ENCODE assay signal across 8 mouse cellular contexts in the genomic region with DNA sequence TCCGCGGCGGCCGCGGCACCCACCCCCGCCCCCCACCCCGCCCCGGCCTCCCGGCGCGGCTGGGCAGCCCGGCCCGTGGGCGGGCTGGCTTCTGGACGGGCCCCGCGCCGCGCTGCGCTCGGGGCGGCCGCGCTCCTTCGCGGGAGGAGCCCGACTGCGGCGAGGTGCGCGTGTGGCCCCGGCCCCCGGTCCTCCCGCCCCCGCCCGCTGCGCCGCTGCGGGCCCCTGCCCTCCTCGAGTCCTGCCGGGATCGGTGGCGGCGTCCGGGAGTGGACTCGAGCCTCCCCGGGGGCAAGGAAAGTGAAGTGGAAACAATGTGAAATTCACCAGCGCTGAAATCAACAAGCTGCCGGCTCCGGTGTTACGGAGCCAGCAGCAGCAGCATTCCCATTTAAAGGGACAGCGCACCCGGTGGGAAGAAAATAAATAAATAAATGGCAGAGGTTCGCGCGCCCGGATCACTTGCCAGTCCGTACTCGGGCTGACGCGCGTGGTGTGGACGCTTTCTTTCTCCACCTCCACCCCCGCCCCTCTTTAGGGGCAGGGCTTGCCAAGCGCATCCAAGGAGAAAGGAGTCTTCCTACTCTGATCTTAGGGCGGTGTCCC. TPM values are rescaled to one million over a fixed set of nuclear protein-coding genes. Genes with fewer than 3 reads are reported as not detected.
DNase-seq lines count a peak whose midpoint lies in the region; ATAC-seq lines count a peak whose summit lies in the region.

No protein-coding gene starts in this region.

- 2% methylated on average over 38 of the region's 66 CpGs for WGBS in hindbrain, embryonic 11.5 days
- WGBS in lung, embryonic 16.5 days, result under 1% methylated on average over 54 of the region's 66 CpGs

- peak; percentile 70 for ATAC-seq in hindbrain, embryonic 11.5 days (ENCODE audit: low FRiP score)
- ATAC-seq in lung, embryonic 16.5 days (ENCODE audit: low read depth), result peak; percentile 78

- no peaks in the 10 kb centered on the region for H3K9me3 ChIP-seq in hindbrain, embryonic 11.5 days (ENCODE audit: control insufficient read depth, low read length)
- no peaks in the 10 kb centered on the region for H3K9me3 ChIP-seq in lung, embryonic 16.5 days (ENCODE audit: control insufficient read depth, low read length)

- peak overlapping the region; percentile 91 for H3K27ac ChIP-seq in hindbrain, embryonic 11.5 days (ENCODE audit: low read depth, low read length)
- peak overlapping the region; percentile 92 for H3K27ac ChIP-seq in lung, embryonic 16.5 days (ENCODE audit: low read length)

- H3K9ac ChIP-seq in hindbrain, embryonic 11.5 days (ENCODE audit: low read depth, low read length), result peak overlapping the region; percentile 79
- H3K9ac ChIP-seq in lung, embryonic 16.5 days (ENCODE audit: low read length), result peak overlapping the region; percentile 78

- H3K36me3 ChIP-seq in hindbrain, embryonic 11.5 days (ENCODE audit: control insufficient read depth, insufficient read depth, low read length), result no peaks in the 10 kb centered on the region
- H3K36me3 ChIP-seq in lung, embryonic 16.5 days (ENCODE audit: control insufficient read depth, insufficient read depth, low read length), result no peaks in the 10 kb centered on the region

- peak; percentile 74 for DNase-seq in NIH3T3 (ENCODE audit: low read depth)
- peak; percentile 76 for DNase-seq in cerebellum, adult 9-10 months
- DNase-seq in frontal cortex, postnatal 14 days (ENCODE audit: low spot score in 2 of 2), result peak; percentile 36 to 47
- peak; percentile 75 for DNase-seq in hindbrain, embryonic 11.5 days (ENCODE audit: low spot score)
- DNase-seq in layer of hippocampus, adult 9-11 months, result peak; percentile 36
- DNase-seq in retina, postnatal 1 day, result peak; percentile 87
- DNase-seq in thymus, postnatal 14 days, result no peak

- H3K4me1 ChIP-seq in hindbrain, embryonic 11.5 days (replicated peaks; ENCODE audit: control insufficient read depth, insufficient read depth, low read length), result peaks cover 3% of the 10 kb centered on the region; the same call in 1 of the 2 replicates
- peaks cover 12% of the 10 kb centered on the region for H3K4me1 ChIP-seq in lung, embryonic 16.5 days (replicated peaks; ENCODE audit: control insufficient read depth, insufficient read depth, low read length)

- peak overlapping the region; percentile 95 for H3K4me2 ChIP-seq in hindbrain, embryonic 11.5 days (replicated peaks; ENCODE audit: low read depth, low read length)
- H3K4me2 ChIP-seq in lung, embryonic 16.5 days (ENCODE audit: low read depth, low read length), result peak overlapping the region; percentile 80

- no peaks in the 10 kb centered on the region for H3K27me3 ChIP-seq in hindbrain, embryonic 11.5 days (ENCODE audit: control insufficient read depth, insufficient read depth, low read length)
- peaks cover 3% of the 10 kb centered on the region; the same call in 1 of the 2 replicates for H3K27me3 ChIP-seq in lung, embryonic 16.5 days (ENCODE audit: control insufficient read depth, insufficient read depth, low read depth, low read length)

- H3K4me3 ChIP-seq in hindbrain, embryonic 11.5 days (ENCODE audit: low read depth, low read length), result peak overlapping the region; percentile 63
- peak overlapping the region; percentile 74 for H3K4me3 ChIP-seq in lung, embryonic 16.5 days (ENCODE audit: low read length)

RNA-seq across cellular contexts. Expression of a gene that starts 0.3 kb away (rescaled TPM):
- polyA plus RNA-seq in hindbrain, embryonic 11.5 days (2014; fragmentation: Nextera tagmentation; extraction: Ambion mirVana), result 8.6 and 9.5 TPM in 2 replicates
- 5.5 and 5.6 TPM in 2 replicates for polyA plus RNA-seq in lung, embryonic 16.5 days (2015; fragmentation: Nextera tagmentation; extraction: Ambion mirVana)
